Mouse (Mus musculus) cerebellum, adult 9-11 months (tissue): ENCODE data around the gene Grik4.

Experiments used
- DNase-seq: peaks from one replicate; pipeline ENCODE4 v3.0.0; 2022

The Grik4 gene

GRCm38 (mm10) chr9:42859959-42860794 lies 84.1 kb downstream of the Grik4 start:
- DNase-seq = no peak

- DNase-seq = no peak
Observed at GRCm38 (mm10) chr9:42858998-42859690, 85.1 kb downstream of the Grik4 start.

GRCm38 (mm10) chr9:42858576-42858975 lies 85.7 kb downstream of the Grik4 start:
- no peak for DNase-seq

GRCm38 (mm10) chr9:42857756-42858155 lies 86.5 kb downstream of the Grik4 start:
- DNase-seq = no peak

GRCm38 (mm10) chr9:42853077-42853476 lies 91.2 kb downstream of the Grik4 start:
- DNase-seq = no peak

GRCm38 (mm10) chr9:42850063-42850462 lies 94.2 kb downstream of the Grik4 start:
- DNase-seq = no peak

GRCm38 (mm10) chr9:42848061-42848460 lies 96.2 kb downstream of the Grik4 start:
- no peak for DNase-seq

GRCm38 (mm10) chr9:42846676-42847425 lies 97.4 kb downstream of the Grik4 start:
- no peak for DNase-seq

GRCm38 (mm10) chr9:42846139-42846538 lies 98.2 kb downstream of the Grik4 start:
- no peak for DNase-seq

- DNase-seq = peak; percentile 52
Observed at GRCm38 (mm10) chr9:42844301-42844700, 100.0 kb downstream of the Grik4 start.

- no peak for DNase-seq
Observed at GRCm38 (mm10) chr9:42838299-42838698, 106.0 kb downstream of the Grik4 start.

- no peak for DNase-seq
Observed at GRCm38 (mm10) chr9:42837498-42837897, 106.8 kb downstream of the Grik4 start.

GRCm38 (mm10) chr9:42831558-42831957 lies 112.7 kb downstream of the Grik4 start:
- DNase-seq = no peak

- no peak for DNase-seq
Observed at GRCm38 (mm10) chr9:42819247-42819646, 125.0 kb downstream of the Grik4 start.

GRCm38 (mm10) chr9:42816815-42817214 lies 127.5 kb downstream of the Grik4 start:
- DNase-seq = no peak

- DNase-seq = no peak
Observed at GRCm38 (mm10) chr9:42809146-42809545, 135.1 kb downstream of the Grik4 start.

- DNase-seq = no peak
Observed at GRCm38 (mm10) chr9:42808394-42808793, 135.9 kb downstream of the Grik4 start.

- peak; percentile 21 for DNase-seq
Observed at GRCm38 (mm10) chr9:42803061-42803491, 141.2 kb downstream of the Grik4 start.

- DNase-seq = no peak
Observed at GRCm38 (mm10) chr9:42801929-42802328, 142.4 kb downstream of the Grik4 start.

GRCm38 (mm10) chr9:42800138-42800537 lies 144.2 kb downstream of the Grik4 start:
- no peak for DNase-seq

GRCm38 (mm10) chr9:42799694-42800093 lies 144.6 kb downstream of the Grik4 start:
- DNase-seq = no peak

GRCm38 (mm10) chr9:42799242-42799641 lies 145.1 kb downstream of the Grik4 start:
- DNase-seq = no peak

GRCm38 (mm10) chr9:42798280-42798679 lies 146.0 kb downstream of the Grik4 start:
- DNase-seq = no peak
